10 mouse cellular contexts compared by ENCODE assay signal in genomic region chr8:124290911-124291691, GRCm38 (mm10). TPM values are rescaled to one million over a fixed set of nuclear protein-coding genes. Genes with fewer than 3 reads are reported as not detected.
DNase-seq lines count a peak whose midpoint lies in the region; ATAC-seq lines count a peak whose summit lies in the region.
"Had no signal": no experiment of that assay in that cellular context is flagged by ENCODE, and none has a peak within 500 bp of the region (broad histone marks: within the 10 kb centered on the region; RNA-seq: fewer than 3 reads in every experiment).

No protein-coding gene starts in this region.

- peaks cover 54% of the 10 kb centered on the region for H3K4me1 ChIP-seq in forebrain, embryonic 15.5 days
- peaks cover 11% of the 10 kb centered on the region for H3K4me1 ChIP-seq in forebrain, embryonic 14.5 days (ENCODE audit: control insufficient read depth, insufficient read depth, low read length)

- 0 out of 2 replicates have a peak overlapping the region, but pooled peaks have one; percentile 60 for H3K27ac ChIP-seq in forebrain, embryonic 15.5 days (replicated peaks)
- H3K27ac ChIP-seq in forebrain, embryonic 14.5 days (ENCODE audit: low read depth, low read length) = no peak overlapping the region
- H3K27ac ChIP-seq: neural tube, embryonic 12.5 days had no signal

- no peak overlapping the region for H3K4me2 ChIP-seq in forebrain, embryonic 15.5 days (replicated peaks)
- no peak overlapping the region for H3K4me2 ChIP-seq in forebrain, embryonic 14.5 days (ENCODE audit: low read length)
- H3K4me2 ChIP-seq: neural tube, embryonic 12.5 days had no signal

- no peaks in the 10 kb centered on the region for H3K9me3 ChIP-seq in forebrain, embryonic 15.5 days
- H3K9me3 ChIP-seq in forebrain, embryonic 14.5 days (replicated peaks; ENCODE audit: control insufficient read depth, low read length) = no peaks in the 10 kb centered on the region
- H3K9me3 ChIP-seq: neural tube, embryonic 12.5 days had no signal

- no peak overlapping the region for H3K9ac ChIP-seq in forebrain, embryonic 15.5 days (replicated peaks)
- no peak overlapping the region for H3K9ac ChIP-seq in forebrain, embryonic 14.5 days (ENCODE audit: low read length)
- H3K9ac ChIP-seq: neural tube, embryonic 12.5 days had no signal

- H3K27me3 ChIP-seq in forebrain, embryonic 15.5 days = no peaks in the 10 kb centered on the region
- no peaks in the 10 kb centered on the region for H3K27me3 ChIP-seq in forebrain, embryonic 14.5 days (replicated peaks; ENCODE audit: control insufficient read depth, insufficient read depth, low read length)
- H3K27me3 ChIP-seq: neural tube, embryonic 12.5 days had no signal

- no peak overlapping the region for H3K4me3 ChIP-seq in forebrain, embryonic 15.5 days
- no peak overlapping the region for H3K4me3 ChIP-seq in forebrain, embryonic 14.5 days (ENCODE audit: low read depth, low read length)
- H3K4me3 ChIP-seq: erythroblast, embryonic 14.5 days; neural tube, embryonic 12.5 days had no signal

- H3K36me3 ChIP-seq in forebrain, embryonic 15.5 days = no peaks in the 10 kb centered on the region
- no peaks in the 10 kb centered on the region for H3K36me3 ChIP-seq in forebrain, embryonic 14.5 days (ENCODE audit: control insufficient read depth, insufficient read depth, low read length)
- H3K36me3 ChIP-seq: neural tube, embryonic 12.5 days had no signal

- WGBS in forebrain, embryonic 15.5 days = 85% methylated on average over 9 of the region's 9 CpGs
- WGBS in forebrain, embryonic 14.5 days = 90% methylated on average over 9 of the region's 9 CpGs

- ATAC-seq in forebrain, embryonic 15.5 days (replicated peaks) = no peak
- no peak for ATAC-seq in forebrain, embryonic 14.5 days
- ATAC-seq in common myeloid progenitor, adult 5-6 weeks (replicated peaks; ENCODE audit: low read depth, poor library complexity, severe bottlenecking) = peak; percentile 29; the same call in 1 of the 2 replicates

- DNase-seq in forebrain, embryonic 14.5 days (ENCODE audit: low spot score) = no peak
- DNase-seq in lung, postnatal 36 days = peak; percentile 42
- no peak for DNase-seq in lung, postnatal 14 days
- DNase-seq in skeletal muscle tissue, adult 2 months (ENCODE audit: low read depth, low spot score) = peak; percentile 58
- DNase-seq in layer of hippocampus, adult 9-11 months = no peak
- no peak for DNase-seq in adrenal gland, adult 8-10 months

RNA-seq across cellular contexts. Expression of gene Galnt2, which starts 59.9 kb away (rescaled TPM):
- 54.2 and 56.3 TPM in 2 replicates for polyA plus RNA-seq in forebrain, embryonic 15.5 days (2015; fragmentation: Nextera tagmentation; extraction: Ambion mirVana)
- polyA plus RNA-seq in forebrain, embryonic 14.5 days (2014; fragmentation: Nextera tagmentation; extraction: Ambion mirVana) = 44.3 and 49.9 TPM in 2 replicates
- total RNA-seq in common myeloid progenitor, adult 5-6 weeks (2017) = 10.1 and 31.0 TPM in 2 replicates
- total RNA-seq in adrenal gland, adult 8-10 months (2022) = 10 to 100 TPM; 47.0 to 66.5 (median 54.4) TPM

Comparison
In these comparisons a context has a peak if more than half of its experiments do, and no peak if none do; other contexts are left out.
1. DNase-seq: peak in lung, postnatal 36 days (single experiment) and skeletal muscle tissue, adult 2 months (single experiment); none in forebrain, embryonic 14.5 days (single experiment), lung, postnatal 14 days (single experiment), layer of hippocampus, adult 9-11 months (single experiment) and adrenal gland, adult 8-10 months (single experiment).